Mouse (Mus musculus): ENCODE measurements around the gene Abca2.

Gene Abca2

DNA sequence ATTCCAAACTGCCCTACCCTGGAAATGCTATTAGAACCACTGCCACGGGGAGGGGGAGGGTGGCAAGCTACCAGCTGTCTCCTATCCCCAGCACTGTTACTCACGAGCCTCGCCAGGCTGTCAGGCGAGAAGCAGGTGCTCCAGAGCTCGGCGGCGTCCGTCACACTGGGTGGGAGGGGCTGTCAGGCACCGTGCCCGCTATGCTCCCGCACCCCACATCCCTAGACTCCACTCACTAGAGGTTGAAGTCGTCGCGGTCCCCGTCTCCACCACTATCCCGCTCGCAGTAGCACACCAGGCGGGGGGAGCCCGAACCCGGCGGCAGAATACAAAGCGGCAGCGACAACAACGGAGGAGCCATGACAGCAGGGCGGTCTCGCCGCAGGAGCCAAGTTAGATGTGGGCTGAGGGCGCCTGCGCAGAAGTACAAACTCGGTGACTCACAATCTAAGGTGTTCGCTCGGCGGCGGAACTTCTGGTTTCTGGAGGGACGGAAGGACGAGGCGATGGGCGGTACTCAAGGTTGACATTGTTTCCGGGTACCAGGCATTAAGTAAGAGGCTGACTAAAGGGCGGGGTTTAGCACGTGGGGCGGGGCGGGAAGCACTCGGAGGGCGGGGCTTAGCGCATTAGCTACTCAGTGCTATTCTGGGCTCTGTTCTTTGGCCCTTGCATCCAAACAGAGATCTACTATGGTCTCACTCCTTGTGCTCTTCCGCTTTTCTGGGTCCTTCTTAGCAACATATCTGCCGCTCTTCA, 32.2 kb downstream of the Abca2 start, which contains the start of gene Paxx:
Gene Paxx, minus strand, starts transcription at position 544 of the 759 bp plus-strand sequence.
- peak; percentile 95 to 96 for DNase-seq (ENCODE audit: low spot score in 2 of 2)

GRCm38 (mm10) chr2:25461407-25461806, 32.9 kb downstream of the Abca2 start:
- no peak for DNase-seq (ENCODE audit: low spot score in 2 of 2)

GRCm38 (mm10) chr2:25463630-25464029, 35.1 kb downstream of the Abca2 start:
- DNase-seq (ENCODE audit: low spot score in 2 of 2), result no peak

- DNase-seq (ENCODE audit: low spot score in 2 of 2), result no peak
Observed at GRCm38 (mm10) chr2:25465256-25465655, 36.8 kb downstream of the Abca2 start.

DNA sequence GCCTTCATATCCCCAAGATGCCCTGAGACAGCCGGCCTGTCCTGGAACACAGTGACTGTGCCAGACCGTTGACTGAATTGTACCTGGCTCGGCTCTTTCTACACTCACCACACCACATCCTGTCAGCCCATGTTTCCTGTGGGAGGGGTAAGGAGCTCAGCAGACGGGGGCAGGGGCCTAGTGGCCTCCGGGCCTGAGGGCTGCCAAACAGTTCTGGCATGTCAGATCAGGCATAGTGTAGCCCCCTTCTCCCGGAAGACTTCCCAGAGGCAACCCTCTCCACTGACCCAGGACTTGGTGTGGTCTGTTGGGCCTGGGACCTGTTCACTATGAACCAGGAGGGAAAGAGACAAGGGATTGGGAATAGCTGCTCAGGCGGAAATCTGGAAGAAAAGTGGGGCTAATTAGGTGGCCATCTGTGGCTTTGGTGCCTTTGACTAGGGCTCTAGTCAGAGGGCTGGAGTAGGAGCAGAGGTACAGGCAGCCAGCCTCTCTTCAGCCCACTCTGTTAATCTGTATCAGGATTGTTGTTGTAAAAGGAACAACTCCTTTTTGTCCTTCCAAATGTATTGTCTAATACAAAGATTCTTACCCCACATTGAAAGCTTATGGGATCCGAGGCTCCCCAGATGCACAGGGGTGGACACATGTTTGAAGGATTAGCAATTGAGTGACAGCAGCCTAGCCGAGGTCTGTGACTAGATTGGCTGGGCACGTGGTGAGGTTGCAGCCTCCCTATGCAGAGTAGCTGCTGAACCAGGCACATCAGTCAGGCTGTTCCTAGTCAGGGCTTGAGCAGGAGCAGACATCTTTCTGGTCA, 37.5 kb downstream of the Abca2 start:
- DNase-seq (ENCODE audit: low spot score in 2 of 2), result no peak

DNA sequence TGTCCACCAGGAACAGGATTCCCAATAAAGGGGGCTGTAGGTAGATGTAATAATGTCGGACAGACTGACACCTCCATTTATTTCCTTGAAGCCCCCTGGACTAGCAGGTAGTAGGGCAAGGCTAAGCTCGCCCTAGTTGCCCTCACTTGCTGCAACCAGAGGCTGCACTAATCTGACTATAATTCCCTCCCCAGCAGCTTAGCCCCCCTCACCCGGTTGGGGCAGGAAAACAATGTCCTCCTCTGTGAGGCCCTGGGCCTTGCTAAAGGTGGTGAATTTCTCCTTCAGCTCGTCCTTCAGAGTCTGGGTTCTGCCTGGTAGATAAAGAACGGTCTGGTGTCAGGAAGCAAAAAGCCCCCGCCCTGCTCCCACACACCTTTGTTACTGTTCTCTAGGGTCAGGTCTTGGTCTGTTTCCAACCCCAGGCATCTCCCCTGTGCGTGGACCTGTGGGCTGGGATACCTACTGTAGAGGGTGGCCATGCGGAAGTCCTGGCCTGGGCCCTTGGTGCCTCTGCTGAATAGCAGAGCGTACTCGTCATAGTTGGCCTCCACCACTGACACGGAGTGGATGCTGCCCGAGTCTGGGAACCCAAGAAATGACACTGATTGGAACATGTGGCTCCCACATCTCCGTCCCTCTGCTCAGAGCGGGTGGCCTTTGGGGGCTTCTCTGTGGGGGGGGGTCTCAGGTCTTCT, 39.3 kb downstream of the Abca2 start:
- DNase-seq (ENCODE audit: low spot score in 2 of 2), result no peak

DNA sequence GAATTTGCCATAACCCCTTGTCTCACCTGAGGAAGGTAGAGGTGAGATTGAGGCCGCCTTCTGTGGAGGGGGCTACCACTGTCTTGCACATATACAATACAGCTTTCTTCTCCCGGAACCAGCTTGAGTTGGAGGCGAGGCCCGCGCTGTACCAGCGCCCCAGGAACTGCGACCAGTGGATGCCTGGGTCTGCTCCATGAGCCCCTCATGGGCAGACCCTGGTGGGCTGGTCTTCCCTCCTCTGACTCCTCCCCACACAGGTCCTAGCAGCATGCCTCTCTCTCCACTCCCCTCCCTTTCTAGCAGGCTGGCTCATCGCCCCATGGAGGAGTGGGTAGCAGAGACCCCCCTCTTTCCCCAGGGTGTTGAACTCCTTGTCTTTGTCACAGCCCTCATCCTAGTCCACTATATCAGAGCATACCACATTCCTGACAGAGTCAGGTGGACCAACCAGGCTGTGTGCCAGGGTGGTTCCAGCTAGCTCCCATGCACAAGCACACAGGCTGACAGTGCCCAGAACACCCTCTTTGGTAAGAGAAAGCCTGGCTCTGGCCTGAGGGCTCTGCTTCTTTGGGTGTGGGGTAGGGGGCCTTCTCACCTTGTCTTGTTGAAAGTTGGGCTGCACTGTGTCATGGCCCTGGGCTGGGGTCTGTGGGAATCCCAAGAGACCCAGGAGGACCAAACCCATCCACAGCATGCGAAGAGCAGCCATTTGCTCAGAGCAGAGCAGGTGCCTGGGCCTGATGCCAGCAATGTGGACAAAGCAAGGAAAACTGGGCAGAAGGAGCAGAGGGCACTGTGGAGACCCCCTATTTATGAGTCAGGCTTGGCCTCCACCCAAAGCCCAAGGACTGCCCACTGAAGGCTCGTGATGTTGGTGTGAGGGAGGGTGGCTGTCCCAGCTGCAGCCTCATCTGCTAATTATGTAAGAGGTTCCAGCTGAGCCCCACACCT, 40.7 kb downstream of the Abca2 start:
- DNase-seq (ENCODE audit: low spot score in 2 of 2), result peak; percentile 33 to 44

GRCm38 (mm10) chr2:25469969-25470368, 41.5 kb downstream of the Abca2 start, which contains the start of gene Ptgds:
TSS of gene Ptgds (minus strand) at chr2:25470046.
- no peak for DNase-seq (ENCODE audit: low spot score in 2 of 2)

GRCm38 (mm10) chr2:25472550-25472949, 44.0 kb downstream of the Abca2 start:
- no peak for DNase-seq (ENCODE audit: low spot score in 2 of 2)

DNA sequence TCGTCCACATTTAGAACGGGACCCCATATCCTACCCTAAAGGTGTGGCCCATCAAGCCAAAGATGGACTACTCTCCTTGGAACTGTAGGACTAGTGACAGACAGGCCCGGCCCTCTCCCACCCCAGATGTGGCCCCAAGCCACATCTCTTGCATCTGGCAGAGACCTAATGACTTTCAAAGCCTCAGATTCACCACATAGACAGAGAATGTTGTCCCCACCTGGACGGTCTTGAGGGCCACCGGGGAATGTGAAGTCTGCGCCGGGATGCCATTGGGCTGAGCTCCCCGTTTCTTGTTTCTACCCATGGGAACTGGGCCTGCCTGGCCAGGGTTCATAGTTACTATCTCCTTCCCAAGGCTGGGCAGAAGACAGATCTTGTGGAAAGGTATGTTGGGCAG, 49.0 kb downstream of the Abca2 start:
- no peak for DNase-seq (ENCODE audit: low spot score in 2 of 2)

DNA sequence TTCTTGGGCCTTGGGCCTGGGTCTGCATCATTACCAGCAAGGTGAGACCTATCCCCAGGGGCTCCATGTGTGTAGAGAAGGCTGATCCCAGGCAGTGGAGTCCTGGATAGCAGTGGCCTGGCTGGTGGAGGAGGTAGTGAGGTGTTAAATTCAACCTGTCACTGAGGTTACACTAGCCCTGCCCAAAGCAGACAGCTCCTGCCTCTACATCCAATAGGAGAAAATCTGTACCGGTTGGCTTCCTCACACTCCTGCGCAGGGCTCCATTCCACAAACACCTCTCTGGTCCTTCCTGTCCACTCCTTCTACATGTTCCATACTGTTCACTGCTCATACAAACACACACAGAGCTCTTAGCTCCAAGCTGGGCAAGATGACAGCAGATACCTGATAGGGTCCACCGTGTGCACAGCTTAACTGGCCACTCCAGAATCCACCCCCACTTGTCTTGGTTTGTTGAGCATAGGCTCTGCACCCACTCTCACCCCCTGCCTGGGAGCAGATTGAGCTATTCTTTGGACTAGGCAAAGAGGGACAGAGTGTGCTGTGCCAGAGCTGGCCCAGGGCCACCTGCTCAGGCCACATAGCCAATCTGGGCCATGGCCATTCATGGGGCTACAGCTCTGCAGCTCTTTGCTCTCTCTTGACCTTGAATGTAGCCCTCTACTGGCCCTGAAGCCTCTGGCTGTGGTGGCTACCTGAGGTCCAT, 49.6 kb downstream of the Abca2 start:
- peak; percentile 56 to 66 for DNase-seq (ENCODE audit: low spot score in 2 of 2)

DNA sequence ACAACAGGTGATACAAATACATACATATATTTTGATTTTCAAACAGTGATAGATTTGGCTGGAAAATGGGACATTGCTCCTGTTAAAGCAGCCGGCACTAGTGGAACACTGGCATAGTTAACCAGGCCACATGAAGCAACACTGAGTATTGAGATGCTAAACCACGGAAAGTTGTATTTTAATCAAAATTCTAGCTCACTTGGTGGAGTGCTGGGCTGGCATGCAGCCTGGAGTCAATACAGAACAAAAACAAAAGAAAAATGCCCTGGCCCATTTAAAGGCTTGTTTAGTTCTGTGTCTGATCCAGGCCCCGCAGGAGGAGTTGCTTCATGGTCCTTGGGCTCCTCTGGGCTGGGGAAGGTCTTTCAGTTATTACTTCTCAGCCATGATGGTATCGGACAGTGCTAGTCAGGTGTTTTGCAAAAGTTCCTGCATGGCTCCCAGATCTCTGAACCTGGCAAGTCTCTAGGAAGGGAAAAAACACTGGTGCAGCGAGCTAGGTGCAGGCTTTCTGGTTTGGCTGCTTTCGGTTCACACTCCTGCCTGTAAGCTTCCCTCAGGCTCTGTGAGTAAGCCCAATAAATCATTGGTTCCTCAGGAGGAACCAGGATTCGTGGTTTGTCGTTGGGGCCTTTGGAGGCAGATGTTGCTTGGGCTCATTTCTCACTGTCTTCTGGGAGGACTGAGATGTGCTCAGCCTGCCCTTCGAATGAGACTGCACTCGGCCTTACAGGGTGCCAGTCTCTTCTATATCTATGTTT, 51.2 kb downstream of the Abca2 start:
- no peak for DNase-seq (ENCODE audit: low spot score in 2 of 2)

GRCm38 (mm10) chr2:25480541-25480940, 52.0 kb downstream of the Abca2 start:
- DNase-seq (ENCODE audit: low spot score in 2 of 2), result no peak

- peak in 1 of 2 experiments; percentile 33 for DNase-seq (ENCODE audit: low spot score in 2 of 2)
Observed at GRCm38 (mm10) chr2:25482969-25483368, 54.5 kb downstream of the Abca2 start.

DNA sequence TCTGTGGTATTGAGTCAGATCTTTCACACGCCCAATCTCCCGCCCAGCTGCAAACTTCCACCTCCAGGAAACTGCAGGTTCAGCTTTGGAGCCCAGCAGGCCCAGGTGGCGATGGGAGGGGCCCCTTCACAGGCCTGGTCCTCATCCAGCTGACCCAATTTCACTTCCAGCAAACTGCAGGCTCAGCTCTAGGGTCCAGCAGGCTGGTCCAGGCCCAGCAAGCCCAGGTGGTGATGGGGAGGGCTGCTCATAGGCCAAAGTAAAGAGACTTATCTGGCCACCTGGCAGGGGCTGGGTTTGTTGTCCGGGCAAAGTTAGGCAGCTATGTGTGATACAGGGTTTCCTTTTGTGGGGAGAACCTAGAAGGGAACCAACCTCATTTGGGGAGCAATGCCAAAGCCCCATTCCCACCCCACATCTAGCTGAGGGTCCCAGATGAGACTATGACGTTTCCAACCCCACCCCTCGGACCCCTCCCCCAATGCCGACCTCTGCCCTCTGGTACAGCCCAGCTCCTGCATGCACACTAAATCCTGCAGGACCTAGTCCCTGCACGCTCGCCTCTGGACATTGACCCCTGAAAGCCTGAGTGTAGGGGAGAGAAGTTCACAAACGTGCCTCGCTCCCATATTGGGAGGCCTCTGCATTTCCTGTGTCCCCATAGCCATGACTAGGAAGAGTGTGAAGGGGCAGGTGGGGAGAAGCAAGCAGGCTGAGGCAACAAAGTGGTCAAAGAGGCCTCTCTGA, 56.6 kb downstream of the Abca2 start:
- DNase-seq (ENCODE audit: low spot score in 2 of 2), result no peak

DNA sequence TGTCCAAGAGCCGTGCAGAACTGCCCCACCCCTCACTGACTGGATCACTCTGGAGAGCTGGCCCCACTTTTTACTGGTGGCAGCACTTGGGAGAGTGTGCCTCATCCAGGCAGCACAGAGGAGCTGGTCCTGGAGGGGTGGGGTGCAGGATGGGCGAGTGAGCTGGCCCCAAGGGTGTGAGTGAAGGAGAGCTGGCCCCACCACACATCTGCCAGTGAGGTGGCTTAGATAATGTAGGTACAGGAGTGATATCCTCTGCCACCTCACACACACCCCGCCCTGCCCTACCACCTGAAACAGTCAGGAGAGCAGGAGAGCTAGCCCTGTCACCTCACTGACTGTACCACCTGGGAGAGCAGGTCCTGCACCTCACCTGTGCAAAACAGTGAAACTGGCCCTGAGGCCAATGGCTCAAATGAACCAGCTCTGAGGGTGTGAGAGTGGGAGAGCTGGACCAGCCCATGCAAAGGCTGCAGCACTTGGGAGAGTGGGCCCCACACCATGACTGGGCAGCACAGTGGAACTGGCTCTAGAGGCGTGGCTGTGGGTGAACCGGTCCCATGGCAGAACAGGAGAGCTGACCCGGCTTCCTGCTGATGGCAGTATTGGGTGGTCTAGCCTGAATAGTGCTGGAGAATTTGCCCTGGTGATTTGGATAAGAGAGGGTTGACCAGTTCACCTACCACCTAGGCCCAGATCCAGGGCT, 59.6 kb downstream of the Abca2 start:
- DNase-seq (ENCODE audit: low spot score in 2 of 2), result no peak

DNA sequence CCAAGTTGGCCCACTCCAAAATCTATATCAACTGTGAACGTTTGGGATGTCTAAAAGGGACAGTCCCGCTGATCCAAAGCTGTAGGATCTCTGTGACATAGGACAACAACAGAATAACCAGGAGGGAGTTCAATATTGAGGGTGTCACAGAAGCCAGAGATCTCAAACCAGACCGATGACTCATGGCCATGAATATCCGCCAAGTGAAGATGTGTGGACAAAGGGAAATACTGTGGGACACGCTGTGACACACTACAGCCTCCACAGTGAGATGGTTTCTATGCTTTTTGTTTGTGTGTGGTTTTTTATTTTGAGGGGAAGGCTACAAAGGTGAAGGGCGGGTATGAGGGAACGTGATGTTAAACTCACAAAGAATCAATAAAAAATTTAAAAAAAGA, 60.2 kb downstream of the Abca2 start:
- DNase-seq (ENCODE audit: low spot score in 2 of 2), result no peak

- no peak for DNase-seq (ENCODE audit: low spot score in 2 of 2)
Observed at GRCm38 (mm10) chr2:25492988-25493387, 64.5 kb downstream of the Abca2 start.

Data from frontal cortex, postnatal 36 days (tissue).